Mouse (Mus musculus) heart, adult 11 months (tissue): ENCODE results near the gene Wdr45.
A peak's percentile ranks its signal among the peaks of the same experiment; 100 is the strongest.

ENCODE experiments used
- DNase-seq: peaks from one replicate; pipeline ENCODE4 v3.0.0; 2022

Wdr45 gene

DNA sequence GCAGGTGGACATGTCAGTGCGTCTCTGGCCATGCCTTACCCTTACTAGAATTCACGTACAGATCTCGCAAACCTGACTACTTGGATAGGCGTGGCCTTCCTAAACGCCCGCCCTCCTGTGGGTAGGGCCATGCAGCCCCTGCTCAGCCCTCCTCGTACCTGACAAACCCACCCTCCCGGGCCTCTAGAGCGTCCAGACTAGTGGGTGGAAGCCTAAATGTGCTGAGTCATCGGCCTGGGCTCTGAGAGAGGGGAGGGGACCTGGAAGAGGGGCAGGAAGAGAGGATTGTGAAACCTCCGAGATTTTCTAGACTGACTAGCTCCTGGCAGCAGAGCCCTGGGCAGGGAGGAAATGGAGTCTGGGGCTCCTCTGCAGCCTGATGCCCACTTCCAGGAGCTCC lies 51.6 kb downstream of the Wdr45 start:
- DNase-seq, result peak; percentile 97

- DNase-seq, result peak; percentile 37
These were observed 55.3 kb downstream of the Wdr45 start for GRCm38 (mm10) chrX:7769302-7770017.

DNA sequence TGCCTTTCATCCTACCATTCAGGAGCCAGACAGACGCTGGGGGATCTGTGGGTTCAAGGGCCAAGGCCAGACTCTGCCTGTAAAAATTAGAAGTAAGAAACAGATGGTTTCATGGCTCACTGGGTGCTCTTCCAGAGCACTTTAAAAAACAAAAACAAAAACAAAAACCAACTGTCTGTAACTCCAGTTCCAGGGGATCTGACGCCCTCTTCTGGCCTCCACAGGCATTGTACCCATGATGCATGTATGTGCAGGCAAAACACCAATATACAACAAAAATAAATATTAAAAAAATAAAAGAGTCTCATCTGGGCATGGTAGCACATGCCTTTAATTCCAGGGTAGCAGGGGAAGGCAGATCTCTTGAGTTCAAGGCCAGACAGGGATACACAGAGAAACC lies 58.6 kb downstream of the Wdr45 start:
- peak; percentile 67 for DNase-seq

GRCm38 (mm10) chrX:7775501-7776205 lies 61.5 kb downstream of the Wdr45 start:
- DNase-seq, result peak; percentile 45

GRCm38 (mm10) chrX:7776329-7777082 lies 62.4 kb downstream of the Wdr45 start:
- DNase-seq, result peak; percentile 77
